Mouse (Mus musculus): Measurements from ENCODE around the gene Trim63.

DNA sequence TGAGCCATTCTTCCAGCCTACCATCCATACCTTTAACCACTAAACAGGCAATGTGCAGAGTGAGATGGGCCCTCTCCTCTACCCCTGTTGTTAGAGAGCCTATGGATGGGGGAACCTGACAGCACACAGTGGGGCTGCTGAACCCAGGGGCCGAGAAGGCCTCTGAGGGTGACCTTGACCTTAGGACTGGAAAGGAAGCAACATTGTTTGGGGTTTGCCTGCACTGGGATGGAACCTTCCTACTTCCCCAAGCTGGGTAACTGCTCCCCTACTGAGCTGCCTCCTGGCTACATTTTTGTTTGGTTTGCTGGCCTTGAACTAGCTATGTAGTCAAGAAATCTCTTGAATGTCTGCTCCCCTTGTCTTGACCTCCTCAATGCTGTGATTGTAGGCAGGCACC lies 59.4 kb downstream of the Trim63 start:
- TF ChIP-seq CTCF (IDR thresholded peaks at IDR 0.05; ENCODE audit: insufficient read depth, low read depth, low read length), result no peak
- no peak for TF ChIP-seq POLR2A (IDR thresholded peaks at IDR 0.05; ENCODE audit: insufficient read depth, low read depth, low read length)

Measured in olfactory bulb, adult 2 months (tissue).